In genomic region chr4:149854301-149854708, GRCm38 (mm10) we compare ENCODE assay signal across 8 mouse cellular contexts.
DNase-seq lines count a peak whose midpoint lies in the region; ATAC-seq and TF ChIP-seq lines count a peak whose summit lies in the region.

No protein-coding gene starts in this region.

- H3K36me3 ChIP-seq in lung, embryonic 14.5 days (ENCODE audit: insufficient read depth), result no peaks in the 10 kb centered on the region
- no peaks in the 10 kb centered on the region for H3K36me3 ChIP-seq in forebrain, postnatal 0 days (ENCODE audit: insufficient read depth)
- no peaks in the 10 kb centered on the region for H3K36me3 ChIP-seq in kidney, embryonic 16.5 days (ENCODE audit: insufficient read depth, low read length)

- peak overlapping the region; percentile 19 for H3K4me3 ChIP-seq in lung, embryonic 14.5 days (ENCODE audit: low read depth, low read length)
- peak overlapping the region; percentile 28 for H3K4me3 ChIP-seq in forebrain, postnatal 0 days (ENCODE audit: low read depth, low read length)
- H3K4me3 ChIP-seq in kidney, embryonic 16.5 days (ENCODE audit: low read length), result peak overlapping the region; percentile 28

- peak; percentile 52; the same call in 1 of the 2 replicates for ATAC-seq in lung, embryonic 14.5 days (ENCODE audit: insufficient read depth)
- peak; percentile 93 for ATAC-seq in forebrain, postnatal 0 days
- peak; percentile 66; the same call in 1 of the 2 replicates for ATAC-seq in kidney, embryonic 16.5 days (ENCODE audit: low FRiP score, low TSS enrichment)

- WGBS in lung, embryonic 14.5 days, result 3% methylated on average over 21 of the region's 21 CpGs
- WGBS in forebrain, postnatal 0 days, result 1% methylated on average over 21 of the region's 21 CpGs
- WGBS in kidney, embryonic 16.5 days, result 2% methylated on average over 21 of the region's 21 CpGs

- peaks cover 14% of the 10 kb centered on the region; the same call in 1 of the 2 replicates for H3K4me1 ChIP-seq in lung, embryonic 14.5 days (ENCODE audit: insufficient read depth)
- H3K4me1 ChIP-seq in forebrain, postnatal 0 days (ENCODE audit: insufficient read depth), result 0 out of 2 replicates have a peak, but pooled peaks cover 5% of the 10 kb centered on the region
- peaks cover 31% of the 10 kb centered on the region for H3K4me1 ChIP-seq in kidney, embryonic 16.5 days (ENCODE audit: insufficient read depth, low read length)

- H3K27ac ChIP-seq in lung, embryonic 14.5 days (ENCODE audit: low read depth), result peak overlapping the region; percentile 38; the same call in 1 of the 2 replicates
- no peak overlapping the region for H3K27ac ChIP-seq in forebrain, postnatal 0 days (ENCODE audit: low read depth, low read length)
- no peak overlapping the region for H3K27ac ChIP-seq in kidney, embryonic 16.5 days (ENCODE audit: low read length)

- H3K9ac ChIP-seq in lung, embryonic 14.5 days, result no peak overlapping the region
- H3K9ac ChIP-seq in forebrain, postnatal 0 days, result peak overlapping the region; percentile 37
- H3K9ac ChIP-seq in kidney, embryonic 16.5 days (replicated peaks; ENCODE audit: low read length), result peak overlapping the region; percentile 55

- TF ChIP-seq CTCF in lung, embryonic 14.5 days (IDR thresholded peaks at IDR 0.05; ENCODE audit: low read depth), result no peak
- TF ChIP-seq CTCF in forebrain, postnatal 0 days (IDR thresholded peaks at IDR 0.05; ENCODE audit: low read depth), result peak; percentile 31

- DNase-seq in lung, embryonic 14.5 days, result peak; percentile 83
- no peak for DNase-seq in lung, postnatal 25 days (ENCODE audit: low spot score)
- peak; percentile 72 for DNase-seq in c-Kit-positive CD71-positive TER-119-negative erythroid progenitor cells, embryonic 14.5 days (ENCODE audit: low read depth)
- DNase-seq in forebrain, postnatal 0 days, result peak; percentile 86
- peak; percentile 40 to 54 for DNase-seq in lung, postnatal 4 days
- DNase-seq in right cerebral cortex, postnatal 4 days, result peak; percentile 56
- DNase-seq in ovary, postnatal 14 days (ENCODE audit: low spot score), result no peak

- no peaks in the 10 kb centered on the region for H3K9me3 ChIP-seq in lung, embryonic 14.5 days (ENCODE audit: low read depth, low read length)
- H3K9me3 ChIP-seq in forebrain, postnatal 0 days (ENCODE audit: low read length), result no peaks in the 10 kb centered on the region
- no peaks in the 10 kb centered on the region for H3K9me3 ChIP-seq in kidney, embryonic 16.5 days (ENCODE audit: low read length)

- no peaks in the 10 kb centered on the region for H3K27me3 ChIP-seq in lung, embryonic 14.5 days (ENCODE audit: insufficient read depth, low read length)
- no peaks in the 10 kb centered on the region for H3K27me3 ChIP-seq in forebrain, postnatal 0 days (ENCODE audit: insufficient read depth, low read length)
- no peaks in the 10 kb centered on the region for H3K27me3 ChIP-seq in kidney, embryonic 16.5 days (ENCODE audit: insufficient read depth, low read length)

- peak overlapping the region; percentile 59 for H3K4me2 ChIP-seq in lung, embryonic 14.5 days
- H3K4me2 ChIP-seq in forebrain, postnatal 0 days (ENCODE audit: low read depth), result peak overlapping the region; percentile 54
- peak overlapping the region; percentile 50 for H3K4me2 ChIP-seq in kidney, embryonic 16.5 days (replicated peaks; ENCODE audit: low read depth, low read length)

Comparison
In these comparisons a context has a peak if more than half of its experiments do, and no peak if none do; other contexts are left out.
1. DNase-seq: peak in lung, embryonic 14.5 days (single experiment), c-Kit-positive CD71-positive TER-119-negative erythroid progenitor cells, embryonic 14.5 days (single experiment), forebrain, postnatal 0 days (single experiment), lung, postnatal 4 days (2 of 2) and right cerebral cortex, postnatal 4 days (single experiment); none in lung, postnatal 25 days (single experiment) and ovary, postnatal 14 days (single experiment).
2. Peak in every context shown above with its lines, with median percentiles within 50 percentile points of each other: ATAC-seq, H3K4me2 ChIP-seq and H3K4me3 ChIP-seq.